Mouse (Mus musculus) embryonic facial prominence, embryonic 13.5 days (tissue): ENCODE results near the gene Gdf3. TPM values are rescaled to one million over a fixed set of nuclear protein-coding genes. Genes with fewer than 3 reads are reported as not detected.

Experiments
- ATAC-seq: fragments of 200-750 bp; cut with Nextera tagmentation; 2 replicates; pipeline ENCODE4 v1.8.0; 2017; ENCODE audit warnings: low read depth; ENCODE audit not compliant: insufficient number of reproducible peaks, insufficient read depth, low FRiP score, low TSS enrichment
- H3K27ac ChIP-seq: fragments of 300-500 bp; sonication (generic); 2 replicates; pipeline ENCODE4 v1.5.1; 2015; ENCODE audit warnings: moderate library complexity, mild to moderate bottlenecking, inconsistent platforms
- H3K27me3 ChIP-seq: fragments of 300-500 bp; sonication (generic); 2 replicates; pipeline ENCODE4 v1.6.1; 2015; ENCODE audit warnings: mild to moderate bottlenecking, inconsistent platforms
- H3K36me3 ChIP-seq: fragments of 300-500 bp; sonication (generic); 2 replicates; pipeline ENCODE4 v1.6.1; 2015; ENCODE audit warnings: mild to moderate bottlenecking, inconsistent platforms
- H3K4me1 ChIP-seq: fragments of 300-500 bp; sonication (generic); 2 replicates; pipeline ENCODE4 v1.6.1; 2015; ENCODE audit warnings: inconsistent platforms
- H3K4me2 ChIP-seq: fragments of 300-500 bp; sonication (generic); 2 replicates; pipeline ENCODE4 v1.6.1; 2015; ENCODE audit warnings: moderate library complexity, mild to moderate bottlenecking, inconsistent platforms
- H3K4me3 ChIP-seq: fragments of 300-500 bp; sonication (generic); 2 replicates; pipeline ENCODE4 v1.5.1; 2015; ENCODE audit warnings: mild to moderate bottlenecking, inconsistent platforms
- H3K9ac ChIP-seq: fragments of 300-500 bp; sonication (generic); 2 replicates; pipeline ENCODE4 v1.6.1; 2015; ENCODE audit warnings: mild to moderate bottlenecking, inconsistent platforms
- H3K9me3 ChIP-seq: fragments of 300-500 bp; sonication (generic); 2 replicates; pipeline ENCODE4 v1.6.1; 2016; ENCODE audit warnings: inconsistent platforms
- WGBS: fragments of 180-500 bp; shearing (Covaris S2); methylation state at CpG from one replicate; pipeline ENCODE4 v1.1.7; 2015; ENCODE audit warnings: mixed read lengths; 5-methylcytosine and 5-hydroxymethylcytosine counted together
- polyA plus RNA-seq: library from polyadenylated mRNA; unstranded; fragments of >200 nt; fragmentation: Nextera tagmentation; extraction: Ambion mirVana; gene quantifications from 2 replicates; pipeline ENCODE4 v1.2.1, GENCODE M21; 2015

The Gdf3 gene
- polyA plus RNA-seq, 1 experiment from 2014 or later, result not detected

DNA sequence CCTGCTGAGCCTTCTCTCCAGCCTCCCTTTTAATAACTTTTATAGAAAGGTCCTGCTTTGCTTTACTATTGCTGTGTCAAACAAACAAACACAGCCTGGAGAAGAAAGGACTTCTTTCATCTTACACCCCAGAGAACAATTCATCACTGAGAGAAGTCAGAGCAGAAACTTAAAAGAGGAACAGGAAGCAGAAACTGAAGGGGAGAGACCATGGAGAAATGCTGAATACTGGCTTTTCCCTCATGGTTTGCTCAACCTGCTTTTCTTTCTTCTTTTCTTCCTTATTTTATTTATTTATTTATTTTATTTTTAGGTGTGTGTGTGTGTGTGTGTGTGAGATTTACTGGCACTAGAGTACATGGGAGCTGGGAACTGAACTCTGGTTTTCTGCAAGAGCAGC, 5.6 kb downstream of the Gdf3 start:
- no peak for ATAC-seq
- no peak overlapping the region for H3K4me3 ChIP-seq

DNA sequence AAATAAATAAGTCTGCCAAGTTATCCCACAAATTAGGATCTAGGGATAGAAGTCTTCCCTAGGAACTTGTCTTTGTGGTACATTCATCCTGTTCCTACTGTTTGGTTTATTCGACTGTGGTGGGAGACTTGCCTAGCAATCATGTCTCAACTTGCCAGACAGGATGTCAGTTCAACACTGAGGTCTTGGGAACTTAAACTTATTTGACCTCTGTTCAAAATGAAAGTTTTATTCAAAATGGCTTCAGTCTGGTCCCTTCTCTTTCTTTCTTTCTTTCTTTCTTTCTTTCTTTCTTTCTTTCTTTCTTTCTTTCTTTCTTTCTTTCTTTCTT, 6.9 kb downstream of the Gdf3 start:
- H3K27ac ChIP-seq, result no peak overlapping the region; the same call in 1 of the 2 replicates
- ATAC-seq, result no peak
- no peaks in the 10 kb centered on the region for H3K4me1 ChIP-seq
- WGBS, result 19% methylated on average over 1 of the region's 1 CpGs
- peak overlapping the region; percentile 66 for H3K4me2 ChIP-seq
- H3K27me3 ChIP-seq, result no peaks in the 10 kb centered on the region
- no peaks in the 10 kb centered on the region for H3K36me3 ChIP-seq
- peak overlapping the region; percentile 47; the same call in 1 of the 2 replicates for H3K4me3 ChIP-seq
- H3K9ac ChIP-seq, result no peak overlapping the region
- H3K9me3 ChIP-seq, result no peaks in the 10 kb centered on the region

More for the DNA sequence above, 5.6 kb downstream of the Gdf3 start:
- Histone ChIP-seq H3K4me1 (no peaks in the 10 kb centered on the region), H3K36me3 (no peaks in the 10 kb centered on the region), H3K9me3 (no peaks in the 10 kb centered on the region), H3K9ac (no peak overlapping the region), H3K27me3 (no peaks in the 10 kb centered on the region), H3K27ac (no peak overlapping the region), H3K4me2 (no peak overlapping the region)

DNA sequence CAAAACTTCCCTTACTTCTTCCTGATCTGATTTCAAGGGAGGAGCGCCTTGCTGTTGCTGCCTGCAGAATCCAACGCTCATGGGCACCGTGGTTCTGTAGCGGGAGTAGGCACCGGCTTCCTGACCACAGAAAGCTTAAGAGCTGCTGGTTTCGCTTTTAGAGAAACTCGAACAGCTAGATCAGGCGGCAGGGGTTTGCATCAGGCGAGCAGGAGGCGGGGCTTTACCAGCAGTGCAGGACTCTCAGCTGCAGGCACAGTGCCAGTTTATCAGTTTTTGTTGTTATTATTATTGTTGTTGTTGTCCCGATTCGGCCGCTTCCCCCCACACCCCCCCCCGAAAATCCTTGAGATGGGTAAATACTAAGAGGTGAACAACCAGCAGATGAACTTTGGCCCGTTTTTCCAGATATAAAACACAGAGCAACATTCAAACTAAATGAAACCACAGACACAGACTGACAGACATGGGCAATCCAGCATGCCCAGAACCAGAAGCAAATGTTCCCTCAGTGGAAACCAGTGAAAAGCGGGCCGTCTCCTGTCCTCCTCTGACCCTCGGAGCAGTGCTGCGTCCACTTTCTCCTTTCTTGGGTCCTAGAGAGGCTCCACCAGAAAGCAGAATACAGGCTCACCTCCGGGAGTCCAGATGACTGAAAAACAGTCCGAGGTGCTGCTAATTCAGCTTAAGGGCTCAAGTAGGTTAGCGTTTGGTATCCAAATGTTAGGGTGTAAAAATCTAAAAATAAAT, 7.5 kb downstream of the Gdf3 start, which contains the start of gene Apobec1:
Apobec1 (minus strand) TSS at position 203 of the 750 bp plus-strand sequence.
- H3K4me1 ChIP-seq, result no peaks in the 10 kb centered on the region
- ATAC-seq, result peak; percentile 53; the same call in 1 of the 2 replicates
- H3K27ac ChIP-seq, result peak within 1 kb of the TSS; percentile 49; the same call in 1 of the 2 replicates
- no peaks in the 10 kb centered on the region for H3K27me3 ChIP-seq
- peak within 1 kb of the TSS; percentile 66 for H3K4me2 ChIP-seq
- peak within 1 kb of the TSS; percentile 47 for H3K4me3 ChIP-seq
- 4% methylated on average over 22 of the region's 22 CpGs for WGBS
- H3K9me3 ChIP-seq, result no peaks in the 10 kb centered on the region
- peak within 1 kb of the TSS; percentile 67 for H3K9ac ChIP-seq
- no peaks in the 10 kb centered on the region for H3K36me3 ChIP-seq

DNA sequence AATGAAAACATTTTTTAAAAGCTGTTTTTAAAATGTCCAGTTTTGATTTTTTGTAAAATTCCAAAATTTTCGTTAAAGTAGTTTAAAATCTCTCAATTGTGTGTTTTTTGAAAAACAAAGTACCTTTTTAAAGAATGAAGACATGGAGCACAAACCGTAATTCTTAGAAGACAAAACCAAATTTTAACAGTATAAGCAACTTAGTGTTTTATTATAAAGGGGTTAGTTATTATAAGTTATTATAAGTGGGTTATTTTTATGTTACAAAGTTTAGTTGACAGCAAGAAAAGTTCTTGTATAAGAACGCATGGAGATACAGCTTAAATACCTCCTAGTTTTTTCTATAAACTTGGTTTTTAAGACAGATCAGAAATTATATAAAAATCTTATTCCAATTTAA, 8.3 kb downstream of the Gdf3 start:
- 84% methylated on average over 3 of the region's 3 CpGs for WGBS
- H3K27me3 ChIP-seq, result no peaks in the 10 kb centered on the region
- ATAC-seq, result no peak
- H3K36me3 ChIP-seq, result no peaks in the 10 kb centered on the region
- H3K27ac ChIP-seq, result no peak overlapping the region
- H3K4me3 ChIP-seq, result peak overlapping the region; percentile 47
- no peaks in the 10 kb centered on the region for H3K9me3 ChIP-seq
- peak overlapping the region; percentile 67; the same call in 1 of the 2 replicates for H3K9ac ChIP-seq
- H3K4me2 ChIP-seq, result peak overlapping the region; percentile 66
- no peaks in the 10 kb centered on the region for H3K4me1 ChIP-seq

DNA sequence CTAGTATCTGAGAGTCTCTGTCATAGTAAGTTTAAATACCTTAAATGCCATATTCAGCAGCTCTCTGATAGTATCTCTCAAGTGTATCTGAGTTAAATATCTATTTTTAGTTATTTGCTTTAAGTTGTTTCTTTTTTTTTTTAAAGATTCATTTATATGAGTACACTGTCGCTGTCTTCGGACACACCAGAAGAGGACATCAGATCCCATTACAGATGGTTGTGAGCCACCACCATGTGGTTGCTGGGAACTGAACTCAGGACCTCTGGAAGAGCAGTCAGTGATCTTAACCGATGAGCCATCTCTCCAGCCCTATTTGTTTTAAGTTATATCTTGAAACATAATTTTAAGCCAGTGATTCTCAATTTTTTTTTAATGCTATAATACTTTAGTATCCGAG, 8.9 kb downstream of the Gdf3 start:
- ATAC-seq, result no peak
- Histone ChIP-seq H3K27ac (no peak overlapping the region), H3K4me2 (no peak overlapping the region), H3K9ac (no peak overlapping the region), H3K9me3 (no peaks in the 10 kb centered on the region), H3K4me1 (no peaks in the 10 kb centered on the region), H3K36me3 (no peaks in the 10 kb centered on the region), H3K4me3 (no peak overlapping the region), H3K27me3 (no peaks in the 10 kb centered on the region)
- 89% methylated on average over 4 of the region's 4 CpGs for WGBS

DNA sequence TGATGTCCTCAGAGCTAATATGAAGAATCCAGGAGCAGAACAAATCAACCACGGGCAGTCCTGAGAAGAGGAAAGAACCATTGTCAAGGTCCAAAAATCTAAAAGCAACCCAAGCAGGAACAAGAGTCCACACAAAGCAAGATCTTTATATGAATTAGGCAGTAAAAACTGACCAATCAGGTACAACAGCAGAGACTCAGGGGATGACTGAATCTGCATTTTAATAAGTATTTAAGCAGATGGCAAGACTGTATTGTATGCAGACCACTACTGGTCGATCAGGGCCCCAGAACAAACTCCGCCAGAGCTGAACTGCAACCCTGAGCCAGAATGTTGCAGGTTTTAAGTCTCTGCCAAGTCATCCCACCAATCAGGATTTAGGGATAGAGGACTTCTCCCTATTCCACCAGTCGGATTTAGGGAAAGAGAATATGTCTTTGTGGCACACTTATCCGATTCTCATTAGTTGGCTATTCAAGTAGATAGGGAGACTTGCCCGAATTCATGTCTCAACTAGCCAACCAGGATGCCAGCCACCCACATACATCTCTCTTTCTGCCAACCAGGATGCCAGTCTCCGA, 9.7 kb downstream of the Gdf3 start:
- ATAC-seq, result no peak
- no peaks in the 10 kb centered on the region for H3K4me1 ChIP-seq
- no peak overlapping the region for H3K4me3 ChIP-seq
- 82% methylated on average over 7 of the region's 7 CpGs for WGBS
- no peaks in the 10 kb centered on the region for H3K9me3 ChIP-seq
- H3K36me3 ChIP-seq, result no peaks in the 10 kb centered on the region
- no peak overlapping the region for H3K9ac ChIP-seq
- H3K27ac ChIP-seq, result no peak overlapping the region
- H3K4me2 ChIP-seq, result no peak overlapping the region
- no peaks in the 10 kb centered on the region for H3K27me3 ChIP-seq

DNA sequence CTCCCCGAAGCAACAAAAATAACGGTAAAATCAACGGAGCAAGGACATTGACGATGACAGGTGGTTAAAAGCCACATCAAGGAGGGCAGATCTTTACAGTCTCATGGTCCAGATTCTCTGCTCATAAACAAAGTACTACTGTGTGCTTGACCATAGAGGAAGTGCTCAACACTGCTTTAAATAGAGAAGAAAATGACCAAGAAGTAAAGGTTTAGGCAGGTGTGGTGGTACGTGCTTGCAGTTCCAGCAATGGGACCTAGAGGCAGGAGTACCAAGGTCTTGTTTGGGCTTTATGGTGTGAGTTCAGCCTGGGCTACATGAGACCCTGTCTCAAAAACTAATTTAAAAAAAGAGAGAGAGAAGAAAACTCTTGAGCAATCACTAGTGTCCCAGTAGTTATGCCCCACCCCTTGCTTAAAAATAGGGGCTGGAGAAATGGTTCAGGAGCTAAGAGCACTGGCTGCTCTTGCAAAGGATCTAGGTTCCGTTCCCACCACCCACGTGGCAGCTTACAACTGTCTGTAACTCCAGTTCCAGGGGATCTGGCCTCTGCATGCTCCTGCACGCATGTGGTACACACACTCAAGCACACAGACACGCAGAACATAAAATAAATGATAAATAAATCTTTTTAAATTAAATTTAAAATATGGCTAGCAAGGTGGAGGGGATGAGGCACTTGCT, 10.7 kb downstream of the Gdf3 start:
- Histone ChIP-seq H3K9ac (no peak overlapping the region), H3K27ac (no peak overlapping the region), H3K4me3 (no peak overlapping the region), H3K4me1 (no peaks in the 10 kb centered on the region), H3K4me2 (no peak overlapping the region), H3K36me3 (no peaks in the 10 kb centered on the region), H3K27me3 (no peaks in the 10 kb centered on the region), H3K9me3 (no peaks in the 10 kb centered on the region)
- no peak for ATAC-seq
- 89% methylated on average over 9 of the region's 9 CpGs for WGBS

DNA sequence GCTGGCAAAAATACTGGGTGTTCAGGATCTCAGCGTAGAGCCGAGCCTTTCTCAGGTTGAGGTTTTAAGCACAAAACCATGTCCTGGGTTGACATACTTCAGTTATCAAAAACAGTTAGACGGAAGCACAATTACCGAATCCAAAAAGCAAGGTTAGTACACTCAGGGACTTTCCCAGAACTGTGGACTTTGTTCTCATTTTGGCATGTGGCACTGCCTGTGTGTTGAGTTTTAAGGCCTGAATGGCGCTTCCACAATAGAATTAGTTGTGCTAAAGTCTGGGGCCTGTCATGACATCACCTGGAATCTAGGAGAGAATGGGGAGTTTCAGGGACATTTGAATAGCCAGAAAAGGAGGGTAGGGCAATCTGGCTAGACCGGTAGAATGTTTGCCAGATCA, 11.5 kb downstream of the Gdf3 start:
- Histone ChIP-seq H3K4me1 (no peaks in the 10 kb centered on the region), H3K9me3 (no peaks in the 10 kb centered on the region), H3K27ac (no peak overlapping the region), H3K36me3 (no peaks in the 10 kb centered on the region), H3K4me3 (no peak overlapping the region), H3K27me3 (no peaks in the 10 kb centered on the region), H3K9ac (no peak overlapping the region), H3K4me2 (no peak overlapping the region)
- 79% methylated on average over 6 of the region's 6 CpGs for WGBS
- no peak for ATAC-seq

DNA sequence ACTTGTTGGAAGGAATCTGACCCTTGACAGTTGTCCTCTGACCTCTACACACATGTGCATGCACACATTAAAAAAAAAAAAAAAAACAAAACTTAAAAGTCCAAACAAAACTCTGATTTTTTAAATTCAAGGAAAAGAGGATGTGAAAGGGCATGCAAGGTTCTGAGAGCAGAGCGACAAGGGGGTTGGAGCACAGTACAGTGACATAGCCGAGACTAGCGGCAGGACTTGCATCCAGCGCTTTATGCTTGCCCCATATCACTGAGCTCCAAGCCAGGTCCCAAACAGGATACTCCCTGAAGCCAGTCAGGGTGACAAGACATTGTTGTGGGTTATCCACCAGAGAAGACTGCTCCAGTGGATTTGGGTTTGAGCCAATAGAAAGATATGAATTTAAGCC, 11.9 kb downstream of the Gdf3 start:
- H3K4me3 ChIP-seq, result no peak overlapping the region
- H3K9ac ChIP-seq, result no peak overlapping the region
- 89% methylated on average over 4 of the region's 4 CpGs for WGBS
- H3K36me3 ChIP-seq, result no peaks in the 10 kb centered on the region
- H3K4me1 ChIP-seq, result no peaks in the 10 kb centered on the region
- H3K4me2 ChIP-seq, result no peak overlapping the region
- no peak for ATAC-seq
- H3K9me3 ChIP-seq, result no peaks in the 10 kb centered on the region
- H3K27ac ChIP-seq, result no peak overlapping the region
- H3K27me3 ChIP-seq, result no peaks in the 10 kb centered on the region

DNA sequence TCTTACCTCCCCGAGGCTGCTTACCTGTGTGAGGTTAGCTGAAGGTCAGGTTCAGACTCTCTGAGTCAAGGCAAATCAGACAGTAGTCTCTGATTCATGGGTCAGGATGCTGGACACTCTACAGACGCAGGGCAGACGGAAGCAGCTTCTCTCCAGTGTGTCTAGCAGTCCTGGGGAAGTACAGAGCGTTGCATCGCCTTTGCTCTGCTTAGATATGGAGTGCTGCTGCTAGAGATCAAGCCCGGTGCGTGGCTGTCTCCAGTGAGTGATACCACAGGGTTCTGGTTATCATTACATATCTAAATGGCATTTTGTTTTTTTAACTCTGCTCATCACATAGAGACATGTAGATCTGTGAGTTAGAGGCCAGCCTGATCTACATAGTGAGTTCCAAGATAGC, 13.3 kb downstream of the Gdf3 start:
- Histone ChIP-seq H3K27ac (no peak overlapping the region), H3K9me3 (no peaks in the 10 kb centered on the region), H3K36me3 (no peaks in the 10 kb centered on the region), H3K4me2 (no peak overlapping the region), H3K4me1 (no peaks in the 10 kb centered on the region), H3K4me3 (no peak overlapping the region), H3K9ac (no peak overlapping the region), H3K27me3 (no peaks in the 10 kb centered on the region)
- 80% methylated on average over 7 of the region's 7 CpGs for WGBS
- no peak for ATAC-seq

DNA sequence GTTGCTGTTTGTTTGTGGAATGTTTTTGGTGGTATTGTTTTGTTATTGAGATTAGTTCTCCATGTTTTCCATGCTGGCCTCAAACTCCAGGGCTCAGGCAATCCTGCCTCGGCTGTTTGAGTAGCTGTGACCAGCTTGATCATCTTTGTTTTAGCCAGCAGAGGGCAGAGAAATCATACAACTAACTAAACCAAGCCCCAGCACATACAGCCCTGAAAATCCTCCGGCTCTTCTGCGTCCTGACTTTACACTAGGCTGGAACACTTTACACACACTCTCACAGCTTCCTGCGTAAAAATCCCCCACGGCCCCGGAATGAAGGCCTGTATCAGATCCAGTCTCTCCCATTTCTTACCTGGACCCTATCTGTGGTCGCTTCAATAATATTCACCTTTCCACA, 14.2 kb downstream of the Gdf3 start:
- H3K4me1 ChIP-seq, result no peaks in the 10 kb centered on the region
- no peak for ATAC-seq
- H3K27ac ChIP-seq, result no peak overlapping the region
- WGBS, result 22% methylated on average over 7 of the region's 7 CpGs
- no peaks in the 10 kb centered on the region for H3K36me3 ChIP-seq
- no peak overlapping the region for H3K9ac ChIP-seq
- no peaks in the 10 kb centered on the region for H3K9me3 ChIP-seq
- H3K27me3 ChIP-seq, result no peaks in the 10 kb centered on the region
- no peak overlapping the region for H3K4me3 ChIP-seq
- H3K4me2 ChIP-seq, result no peak overlapping the region

DNA sequence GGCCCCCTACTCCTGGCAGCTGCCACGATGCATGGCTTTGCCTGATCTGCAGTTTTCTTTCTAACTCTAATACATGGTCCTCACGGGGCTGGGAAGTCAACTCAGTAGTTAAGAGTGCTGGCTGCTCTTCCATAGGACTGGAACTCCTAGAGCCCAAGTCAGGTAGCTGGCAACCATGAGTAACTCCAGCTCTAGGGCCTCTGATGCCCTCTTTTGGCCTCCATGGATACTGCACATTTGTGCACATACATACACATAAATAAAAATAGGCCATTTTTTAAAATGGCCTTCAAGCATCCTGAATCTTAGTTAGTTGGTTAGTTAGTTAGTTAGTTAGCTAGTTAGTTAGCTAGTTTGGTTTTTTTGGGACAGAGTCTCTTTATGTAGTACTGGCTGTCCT, 17.0 kb downstream of the Gdf3 start:
- Histone ChIP-seq H3K27me3 (no peaks in the 10 kb centered on the region), H3K9ac (no peak overlapping the region), H3K9me3 (no peaks in the 10 kb centered on the region), H3K4me1 (no peaks in the 10 kb centered on the region), H3K27ac (no peak overlapping the region), H3K4me2 (no peak overlapping the region), H3K4me3 (no peak overlapping the region), H3K36me3 (no peaks in the 10 kb centered on the region)
- ATAC-seq, result no peak
- 87% methylated on average over 2 of the region's 2 CpGs for WGBS
